Mouse (Mus musculus): ENCODE data around the gene 2510002D24Rik.
"Not testable (repeated sequence)": the region's sequence is repeated elsewhere in the genome, so short reads cannot be mapped to it uniquely, and the experiment has no call there.

The 2510002D24Rik gene

GRCm38 (mm10) chr16:18849521-18850190, 13.3 kb downstream of the 2510002D24Rik start:
- in situ Hi-C loops (cut with MboI, MseI) = not testable (repeated sequence)

DNA sequence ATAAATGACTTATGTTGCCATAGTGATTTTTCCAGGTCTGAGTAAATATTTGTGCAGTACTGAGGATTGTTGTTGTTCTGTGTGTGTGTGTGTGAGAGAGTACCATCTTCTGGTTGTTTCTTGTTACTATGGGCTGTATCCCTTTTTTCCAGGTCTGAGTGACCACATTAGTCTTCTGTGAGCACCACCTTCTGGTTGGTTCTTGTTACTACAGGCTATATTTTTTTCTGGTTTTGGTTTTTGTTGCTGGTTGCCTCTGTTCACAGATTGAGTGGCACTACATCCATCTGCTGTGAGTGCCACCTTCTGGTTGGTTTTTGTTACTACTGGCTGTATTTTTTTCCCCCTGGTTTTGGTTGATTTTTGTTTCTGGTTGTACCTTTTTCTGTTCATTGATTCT, 22.2 kb downstream of the 2510002D24Rik start:
- in situ Hi-C loops (cut with MboI, MseI) = loop anchor here (5.0 kb wide), 1 partner anchor 161 kb away; no protein-coding TSS in a partner anchor

DNA sequence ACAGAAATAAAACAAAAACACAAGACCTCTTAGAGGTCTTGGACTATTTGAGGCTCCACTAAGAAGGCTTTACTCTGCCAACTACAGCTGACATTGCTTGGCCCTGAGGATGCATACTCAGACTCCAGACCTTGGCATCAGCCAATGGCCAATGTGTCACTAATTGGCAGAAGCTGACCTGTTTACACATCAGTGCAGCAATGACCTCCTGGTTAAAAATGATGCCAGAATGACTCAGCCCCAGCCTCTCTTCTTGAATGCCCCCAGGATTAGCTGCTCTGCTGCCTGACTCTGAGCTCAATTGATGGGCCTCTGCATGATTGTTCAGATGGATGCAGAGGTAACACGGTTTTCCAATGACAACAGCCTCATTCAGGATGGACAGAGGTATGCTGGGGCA, 23.8 kb downstream of the 2510002D24Rik start:
- in situ Hi-C loops (cut with MboI, MseI) = no loop called here

- in situ Hi-C loops (cut with MboI, MseI) = loop anchor here (5.0 kb wide), 1 partner anchor 53 kb away; no protein-coding TSS in a partner anchor
These were observed 34.1 kb downstream of the 2510002D24Rik start for GRCm38 (mm10) chr16:18870495-18870894.

DNA sequence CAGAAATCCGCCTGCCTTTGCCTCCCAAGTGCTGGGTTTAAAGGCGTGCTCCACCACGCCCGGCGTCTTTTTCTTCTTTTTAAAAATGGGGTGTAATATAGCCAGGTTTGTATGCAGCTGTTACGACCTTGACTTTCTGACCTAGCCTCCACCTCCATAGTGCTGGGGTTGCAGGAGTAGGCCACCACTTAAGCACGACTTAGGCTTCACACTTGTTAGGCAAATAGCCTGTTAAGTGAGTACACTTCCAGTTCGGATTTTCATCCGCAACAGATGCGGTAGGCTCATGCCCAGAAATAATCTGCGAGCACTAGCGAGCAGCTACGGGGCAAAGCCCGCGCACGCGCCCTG, 39.7 kb downstream of the 2510002D24Rik start:
- in situ Hi-C loops (cut with MboI, MseI) = no loop called here

DNA sequence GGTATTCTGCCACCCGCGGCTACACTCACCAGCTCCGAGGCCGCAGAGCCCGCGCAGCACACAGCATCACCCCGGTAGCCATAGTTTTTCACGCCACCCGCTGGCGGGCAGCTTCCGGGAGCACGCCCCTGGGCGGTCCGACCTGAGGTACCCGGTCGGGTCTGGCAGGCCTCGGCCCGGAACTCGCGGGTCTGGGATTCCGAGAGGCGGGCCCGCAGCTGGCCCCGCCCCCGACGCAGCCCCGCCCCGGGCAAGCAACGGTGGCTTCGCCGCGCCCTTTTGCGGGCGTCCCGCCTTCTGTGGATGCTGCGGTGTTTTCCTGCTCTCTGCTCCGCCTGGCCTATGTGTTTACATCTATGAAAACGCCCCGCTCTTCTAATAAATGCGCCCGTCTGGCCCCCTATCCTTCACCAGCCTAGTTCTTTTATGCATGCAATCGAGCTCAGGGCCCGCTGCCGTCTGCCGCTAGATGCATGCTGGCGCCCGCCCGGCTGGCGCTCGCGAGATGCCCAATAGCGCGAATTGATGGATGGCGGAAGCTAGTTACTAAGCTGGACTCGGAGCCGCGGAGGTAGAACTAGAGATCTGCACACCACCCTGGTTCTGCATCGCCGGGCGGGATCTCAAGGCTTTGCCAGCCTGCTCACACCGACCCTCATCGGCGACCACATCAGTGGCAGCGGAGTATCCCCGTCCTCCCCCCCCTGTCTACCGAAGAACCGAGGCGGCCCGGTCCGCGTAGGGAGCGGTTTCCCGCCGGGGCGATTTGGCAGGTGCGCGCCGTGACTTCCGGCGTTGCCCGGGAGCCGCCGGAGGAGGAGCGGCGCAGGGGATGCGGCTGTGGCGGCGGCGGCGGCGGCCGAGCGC, 40.3 kb downstream of the 2510002D24Rik start, which contains the start of the genes Mrpl40 and Hira:
Gene Mrpl40 (minus strand): TSS at position 421 of the 867 bp plus-strand sequence.
Gene Hira (plus strand): TSS at position 596 of the 867 bp plus-strand sequence.
- in situ Hi-C loops (cut with MboI, MseI) = no loop called here

DNA sequence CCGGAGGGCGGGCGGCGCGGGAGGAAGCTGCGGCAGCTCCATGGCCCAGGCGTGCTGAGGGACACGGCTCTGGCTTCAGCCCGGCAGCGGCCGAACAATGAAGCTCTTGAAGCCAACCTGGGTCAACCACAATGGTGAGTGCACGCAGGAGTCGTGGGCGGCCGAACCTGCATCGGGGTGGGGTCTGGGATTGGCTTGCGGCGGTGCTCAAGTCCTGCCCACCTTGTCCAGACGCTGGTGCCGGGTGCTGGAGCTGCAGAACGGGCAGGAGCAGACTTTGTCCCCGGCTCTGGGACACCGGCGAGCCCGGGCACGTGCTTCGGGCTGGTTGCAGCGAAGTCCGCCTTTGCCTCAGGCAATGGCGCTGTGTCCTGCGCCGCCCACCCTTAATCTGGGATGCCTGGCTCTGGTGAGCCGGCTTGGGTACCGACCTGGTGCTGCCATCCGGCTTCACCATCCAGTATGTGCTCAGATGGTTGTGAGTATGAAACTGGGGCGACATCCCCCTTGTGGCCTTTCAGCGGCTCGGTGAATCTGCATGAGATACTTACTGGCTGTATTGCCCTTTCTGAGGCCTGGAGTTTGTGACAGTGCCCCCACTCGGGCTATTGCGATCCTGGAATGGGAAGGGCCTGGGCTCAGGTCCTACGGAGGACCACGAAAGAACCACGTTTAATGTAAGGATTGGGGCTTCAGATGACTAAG, 41.2 kb downstream of the 2510002D24Rik start:
- in situ Hi-C loops (cut with MboI, MseI) = no loop called here

DNA sequence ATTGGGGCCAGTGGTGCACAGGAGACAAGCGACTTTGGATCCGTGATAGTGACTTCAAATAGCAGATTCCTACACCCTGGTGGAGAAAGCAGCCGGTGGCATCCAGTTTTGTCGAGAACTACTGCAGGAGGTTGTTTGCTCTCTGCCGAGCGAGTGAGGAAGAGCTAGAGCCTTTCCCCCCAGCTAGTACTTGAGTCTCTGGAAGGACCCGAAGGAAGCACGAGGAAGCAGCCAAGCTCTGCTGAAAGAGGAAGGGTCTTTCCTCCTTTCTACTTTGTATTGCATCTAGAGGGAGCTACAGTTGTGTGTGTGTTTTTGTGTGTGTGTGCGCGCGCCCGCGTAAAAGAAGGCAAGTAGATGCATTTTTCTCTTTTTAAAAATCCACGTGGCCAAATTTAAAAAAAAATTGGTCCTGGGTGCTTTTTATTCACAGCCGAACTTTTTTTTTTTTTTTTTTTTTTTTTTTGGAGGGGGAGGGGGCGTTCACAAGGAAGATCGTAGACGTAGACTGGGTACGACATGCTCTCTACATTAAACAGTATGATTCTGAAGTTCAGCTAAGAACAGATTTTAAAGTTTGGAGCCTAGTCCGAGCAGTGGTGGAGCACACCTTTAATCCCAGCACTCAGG, 41.8 kb downstream of the 2510002D24Rik start:
- in situ Hi-C loops (cut with MboI, MseI) = no loop called here

GRCm38 (mm10) chr16:18884044-18884443, 47.7 kb downstream of the 2510002D24Rik start:
- in situ Hi-C loops (cut with MboI, MseI) = no loop called here
